Mouse (Mus musculus) limb, embryonic 11.5 days (tissue): ENCODE results near the gene Lgals3bp. TPM values are rescaled to one million over a fixed set of nuclear protein-coding genes. Genes with fewer than 3 reads are reported as not detected.

Experiments used
- ATAC-seq: fragments of 200-750 bp; cut with Nextera tagmentation; 2 replicates; pipeline ENCODE4 v1.8.0; 2017; ENCODE audit warnings: low read depth; ENCODE audit not compliant: insufficient number of reproducible peaks, low FRiP score, low TSS enrichment
- DNase-seq: peaks from one replicate; pipeline ENCODE4 v3.0.0-alpha.2; 2015; ENCODE audit warnings: low spot score
- H3K27ac ChIP-seq: fragments of 300-500 bp; sonication (generic); replicated peaks from 2 replicates; pipeline ENCODE4 v1.5.1; 2014; ENCODE audit warnings: low read depth, mild to moderate bottlenecking, low read length
- H3K27me3 ChIP-seq: fragments of 300-500 bp; sonication (generic); 2 replicates; pipeline ENCODE4 v1.6.1; 2014; ENCODE audit warnings: mild to moderate bottlenecking, low read length, mixed read lengths; ENCODE audit not compliant: control insufficient read depth, insufficient read depth
- H3K36me3 ChIP-seq: fragments of 300-500 bp; sonication (generic); 2 replicates; pipeline ENCODE4 v1.6.1; 2014; ENCODE audit warnings: mild to moderate bottlenecking, low read length, moderate library complexity, mixed read lengths; ENCODE audit not compliant: control insufficient read depth, insufficient read depth
- H3K4me1 ChIP-seq: fragments of 300-500 bp; sonication (generic); 2 replicates; pipeline ENCODE4 v1.6.1; 2014; ENCODE audit warnings: low read length, mixed read lengths; ENCODE audit not compliant: control insufficient read depth, insufficient read depth
- H3K4me2 ChIP-seq: fragments of 300-500 bp; sonication (generic); 2 replicates; pipeline ENCODE4 v1.6.1; 2014; ENCODE audit warnings: low read depth, mild to moderate bottlenecking, moderate library complexity; ENCODE audit not compliant: severe bottlenecking
- H3K4me3 ChIP-seq: fragments of 300-500 bp; sonication (generic); 2 replicates; pipeline ENCODE4 v1.5.1; 2014; ENCODE audit warnings: low read depth, low read length
- H3K9ac ChIP-seq: fragments of 300-500 bp; sonication (generic); 2 replicates; pipeline ENCODE4 v1.6.1; 2014; ENCODE audit warnings: mild to moderate bottlenecking, low read length
- H3K9me3 ChIP-seq: fragments of 300-500 bp; sonication (generic); 2 replicates; pipeline ENCODE4 v1.6.1; 2016; ENCODE audit warnings: low read length; ENCODE audit not compliant: control insufficient read depth
- WGBS: fragments of 180-500 bp; shearing (Covaris S2); extraction: QIAGEN DNeasy Blood & Tissue Kit; methylation state at CpG from one replicate; pipeline ENCODE4 v1.1.7; 2014; 5-methylcytosine and 5-hydroxymethylcytosine counted together
- polyA plus RNA-seq: library from polyadenylated mRNA; unstranded; fragments of >200 nt; fragmentation: Nextera tagmentation; extraction: Ambion mirVana; gene quantifications from 2 replicates; pipeline ENCODE4 v1.2.1, GENCODE M21; 2014

Lgals3bp gene
- polyA plus RNA-seq, 1 experiment from 2014 or later = 4.1 TPM

DNA sequence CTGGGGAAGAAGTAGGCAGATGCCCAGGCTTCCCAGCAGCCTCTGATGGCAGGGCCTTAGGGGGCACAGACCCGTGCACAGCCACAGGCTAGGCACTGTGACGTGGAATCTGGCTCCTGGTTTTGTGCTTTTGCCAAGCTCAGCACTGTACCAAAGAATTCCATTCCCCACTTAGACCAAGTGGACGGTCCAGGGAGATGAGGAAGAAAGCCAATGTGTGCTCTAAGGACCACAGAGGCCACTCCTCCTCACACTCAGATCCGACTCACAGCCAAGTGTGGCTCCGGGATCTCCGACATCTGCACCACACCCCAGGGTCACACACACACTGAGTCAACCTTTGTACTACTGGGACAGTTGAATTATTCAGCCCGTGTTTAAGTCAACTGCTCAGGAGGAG, 14.2 kb upstream of the Lgals3bp start:
- no peak overlapping the region for H3K9ac ChIP-seq

DNA sequence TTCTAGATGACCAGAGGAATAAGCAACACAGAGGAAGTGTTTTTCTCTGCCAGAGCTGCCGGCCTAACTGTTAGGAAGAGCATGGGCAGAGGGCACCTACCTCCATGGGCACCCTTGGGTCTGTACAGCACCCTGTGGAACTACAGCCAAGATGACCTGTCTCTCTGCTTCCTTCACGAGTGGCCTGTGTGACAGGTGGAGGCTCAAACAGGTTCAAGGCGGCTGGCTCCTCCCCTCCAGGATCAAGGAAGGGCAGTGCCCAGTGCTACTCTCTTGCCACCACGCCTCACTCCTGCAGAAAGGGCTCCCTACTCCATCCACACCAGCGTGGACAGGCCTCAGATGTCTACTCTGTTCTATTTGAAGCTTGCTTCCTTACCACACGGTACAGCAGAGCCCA, 13.7 kb upstream of the Lgals3bp start:
- Histone ChIP-seq H3K4me2 (no peak overlapping the region), H3K9me3 (no peaks in the 10 kb centered on the region), H3K27me3 (no peaks in the 10 kb centered on the region), H3K9ac (no peak overlapping the region), H3K4me1 (peaks cover 13% of the 10 kb centered on the region), H3K36me3 (peaks cover 3% of the 10 kb centered on the region; the same call in 1 of the 2 replicates), H3K4me3 (no peak overlapping the region), H3K27ac (no peak overlapping the region)
- no peak for ATAC-seq
- WGBS = 86% methylated on average over 6 of the region's 6 CpGs
- no peak for DNase-seq

More for the DNA sequence above, 14.2 kb upstream of the Lgals3bp start:
- peaks cover 13% of the 10 kb centered on the region for H3K4me1 ChIP-seq
- no peak for ATAC-seq
- no peaks in the 10 kb centered on the region for H3K9me3 ChIP-seq
- H3K4me2 ChIP-seq = no peak overlapping the region
- WGBS = 92% methylated on average over 7 of the region's 7 CpGs
- H3K27me3 ChIP-seq = no peaks in the 10 kb centered on the region
- DNase-seq = no peak
- H3K27ac ChIP-seq = no peak overlapping the region
- no peaks in the 10 kb centered on the region; the same call in 1 of the 2 replicates for H3K36me3 ChIP-seq
- no peak overlapping the region for H3K4me3 ChIP-seq

DNA sequence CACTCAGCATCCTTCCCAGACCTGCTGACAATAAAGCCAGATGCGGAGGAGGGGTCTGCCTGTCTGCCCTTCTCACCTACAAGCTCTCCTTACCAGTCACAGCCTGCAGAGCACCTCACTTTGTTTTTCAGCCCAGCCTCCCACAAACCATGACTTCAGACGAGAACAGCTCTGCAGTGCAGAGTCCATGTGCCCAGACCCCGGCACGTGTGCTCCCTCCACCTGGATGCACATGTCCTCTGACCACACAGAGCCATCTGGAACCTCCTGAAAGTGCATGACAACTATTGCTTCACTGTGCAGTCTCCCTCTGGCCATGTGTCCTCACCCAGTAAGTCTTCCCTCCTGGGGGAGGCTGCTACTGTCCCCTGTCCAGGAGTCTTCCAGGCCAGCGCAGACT, 12.4 kb upstream of the Lgals3bp start:
- no peaks in the 10 kb centered on the region for H3K9me3 ChIP-seq
- H3K4me1 ChIP-seq = peaks cover 11% of the 10 kb centered on the region
- no peak for DNase-seq
- H3K9ac ChIP-seq = no peak overlapping the region
- WGBS = 94% methylated on average over 5 of the region's 5 CpGs
- no peak overlapping the region for H3K4me2 ChIP-seq
- H3K27me3 ChIP-seq = no peaks in the 10 kb centered on the region
- H3K36me3 ChIP-seq = peaks cover 4% of the 10 kb centered on the region; the same call in 1 of the 2 replicates
- no peak overlapping the region for H3K27ac ChIP-seq
- ATAC-seq = no peak
- no peak overlapping the region for H3K4me3 ChIP-seq

DNA sequence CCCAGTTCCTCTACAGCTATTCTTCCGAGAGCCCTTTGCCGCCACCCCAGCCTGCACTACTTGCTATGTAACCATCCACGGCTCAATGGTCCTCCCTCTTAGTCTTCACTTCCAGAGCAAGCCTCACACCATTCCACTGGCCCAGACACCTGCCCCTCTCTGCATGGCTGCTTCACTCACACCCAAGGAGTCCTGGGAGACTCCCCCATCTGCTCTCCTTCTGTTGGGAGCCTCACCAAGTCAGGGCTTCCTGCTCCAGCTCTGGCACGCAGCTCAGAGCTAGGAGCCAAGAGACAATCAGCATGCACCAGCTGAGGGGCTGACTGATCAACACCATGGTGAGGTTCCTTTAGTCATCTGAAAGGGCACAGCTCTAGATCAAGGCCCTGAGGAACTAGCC, 11.2 kb upstream of the Lgals3bp start:
- Histone ChIP-seq H3K27me3 (no peaks in the 10 kb centered on the region), H3K4me2 (no peak overlapping the region), H3K4me3 (no peak overlapping the region), H3K9ac (no peak overlapping the region), H3K4me1 (peaks cover 8% of the 10 kb centered on the region), H3K36me3 (peaks cover 6% of the 10 kb centered on the region), H3K9me3 (no peaks in the 10 kb centered on the region), H3K27ac (no peak overlapping the region)
- DNase-seq (no peak), ATAC-seq (no peak)
- 89% methylated on average over 4 of the region's 4 CpGs for WGBS

DNA sequence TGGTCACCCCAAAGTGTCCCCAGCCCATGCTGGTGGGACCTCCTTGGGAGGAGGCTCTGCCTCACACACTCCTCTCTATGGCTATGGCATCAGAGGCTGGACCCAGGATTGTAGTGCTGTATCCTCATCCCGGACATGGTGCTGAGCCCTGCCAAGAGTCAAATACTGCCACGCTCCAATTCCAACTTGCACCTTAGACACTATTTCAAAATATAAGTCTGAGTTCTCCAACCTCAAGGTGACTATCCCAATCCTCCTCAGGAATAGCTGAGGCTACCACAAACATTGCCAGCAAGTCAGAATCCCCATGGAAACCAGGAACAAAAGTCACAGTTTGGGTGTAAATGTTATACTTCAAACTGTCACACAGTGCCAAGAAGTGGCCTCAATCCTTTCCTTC, 10.7 kb upstream of the Lgals3bp start:
- no peak for DNase-seq
- no peak overlapping the region for H3K4me2 ChIP-seq
- no peak for ATAC-seq
- no peak overlapping the region for H3K27ac ChIP-seq
- no peak overlapping the region for H3K9ac ChIP-seq
- H3K27me3 ChIP-seq = no peaks in the 10 kb centered on the region
- H3K4me3 ChIP-seq = no peak overlapping the region
- H3K9me3 ChIP-seq = no peaks in the 10 kb centered on the region
- 95% methylated on average over 2 of the region's 2 CpGs for WGBS
- H3K4me1 ChIP-seq = peaks cover 3% of the 10 kb centered on the region
- peaks cover 9% of the 10 kb centered on the region for H3K36me3 ChIP-seq

DNA sequence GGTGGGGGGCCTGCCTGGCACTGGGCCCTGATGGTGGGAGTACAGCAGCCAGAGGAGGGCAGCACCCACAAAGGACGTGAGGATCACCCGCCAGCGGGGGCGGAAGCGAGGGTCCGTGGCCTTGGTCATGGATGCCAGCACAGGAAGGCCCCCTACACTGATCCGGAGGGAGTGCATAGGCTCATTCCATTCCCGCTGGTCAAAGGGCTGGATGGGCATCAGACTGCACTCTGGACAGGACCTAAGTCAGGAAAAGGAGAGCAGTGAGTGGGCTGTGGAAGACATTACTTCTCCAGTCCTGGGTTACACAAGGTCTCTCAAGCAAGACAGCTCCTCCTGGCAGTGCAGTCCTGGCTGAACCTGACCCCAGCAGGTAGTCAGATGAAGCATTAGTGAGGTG, 9.4 kb upstream of the Lgals3bp start:
- H3K4me3 ChIP-seq = no peak overlapping the region
- H3K9me3 ChIP-seq = no peaks in the 10 kb centered on the region
- no peaks in the 10 kb centered on the region for H3K4me1 ChIP-seq
- no peak for DNase-seq
- no peak for ATAC-seq
- H3K27ac ChIP-seq = no peak overlapping the region
- H3K36me3 ChIP-seq = peaks cover 16% of the 10 kb centered on the region
- no peak overlapping the region for H3K9ac ChIP-seq
- no peak overlapping the region for H3K4me2 ChIP-seq
- H3K27me3 ChIP-seq = no peaks in the 10 kb centered on the region
- WGBS = 92% methylated on average over 8 of the region's 8 CpGs

DNA sequence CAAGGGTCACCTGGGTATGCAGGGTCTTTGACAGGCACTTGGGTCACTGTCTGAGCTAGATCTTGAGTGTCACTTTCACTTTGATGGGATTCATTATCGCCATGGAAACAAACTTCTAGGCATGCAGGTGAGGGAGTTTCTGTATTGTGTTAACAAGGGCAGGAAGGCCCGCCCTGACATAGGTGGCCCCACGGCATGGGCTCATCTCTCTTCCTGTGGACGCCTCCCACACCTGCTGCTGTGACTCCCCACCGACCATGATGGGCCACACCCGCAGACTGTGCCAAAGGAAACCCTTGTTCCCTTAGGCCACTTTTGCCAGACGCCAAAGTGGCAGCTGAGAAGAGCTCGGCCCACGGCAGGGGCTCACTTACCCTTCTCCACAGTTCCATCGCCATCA, 8.6 kb upstream of the Lgals3bp start:
- DNase-seq (no peak), ATAC-seq (no peak)
- H3K9me3 ChIP-seq = no peaks in the 10 kb centered on the region
- H3K27me3 ChIP-seq = no peaks in the 10 kb centered on the region
- H3K4me1 ChIP-seq = no peaks in the 10 kb centered on the region
- H3K9ac ChIP-seq = no peak overlapping the region
- no peak overlapping the region for H3K4me3 ChIP-seq
- WGBS = 95% methylated on average over 10 of the region's 10 CpGs
- no peak overlapping the region for H3K27ac ChIP-seq
- no peak overlapping the region for H3K4me2 ChIP-seq
- H3K36me3 ChIP-seq = peaks cover 16% of the 10 kb centered on the region

DNA sequence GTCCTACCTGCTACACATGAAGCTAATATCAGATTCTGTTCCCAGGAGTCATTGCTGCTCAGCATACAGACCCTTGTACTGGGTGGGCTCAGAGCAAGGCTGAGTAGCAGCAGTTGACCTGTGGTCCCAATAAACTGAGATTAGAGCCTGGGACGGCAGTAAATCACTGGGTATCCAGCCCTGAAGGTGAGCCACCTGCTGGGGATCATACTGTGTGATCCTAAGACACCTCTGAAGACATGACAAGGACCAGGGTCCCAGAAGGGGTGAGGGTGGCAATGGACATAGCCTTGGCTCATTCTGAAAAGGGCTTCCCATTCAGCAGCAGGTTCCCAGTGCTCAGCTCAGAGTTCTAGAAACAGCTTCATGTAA, 8.2 kb upstream of the Lgals3bp start:
- DNase-seq (no peak), ATAC-seq (no peak)
- Histone ChIP-seq H3K4me3 (no peak overlapping the region), H3K36me3 (peaks cover 16% of the 10 kb centered on the region), H3K4me2 (no peak overlapping the region), H3K9ac (no peak overlapping the region), H3K9me3 (no peaks in the 10 kb centered on the region), H3K27me3 (no peaks in the 10 kb centered on the region), H3K27ac (no peak overlapping the region), H3K4me1 (no peaks in the 10 kb centered on the region)
- WGBS = 78% methylated on average over 1 of the region's 1 CpGs
